Mouse (Mus musculus): ENCODE results near the gene Olfr744.
"Not testable (repeated sequence)": the region's sequence is repeated elsewhere in the genome, so short reads cannot be mapped to it uniquely, and the experiment has no call there.

Gene Olfr744

GRCm38 (mm10) chr14:50614579-50614978 is at the start of gene Olfr744:
Gene Olfr744, plus strand, starts transcription at chr14:50614879.
- DNase-seq (ENCODE audit: low spot score), result no peak

GRCm38 (mm10) chr14:50573056-50573455 is 41.6 kb upstream of the Olfr744 start:
- not testable (repeated sequence) for DNase-seq (ENCODE audit: low spot score)

GRCm38 (mm10) chr14:50639088-50639487 is 24.4 kb downstream of the Olfr744 start, which contains the start of gene Olfr745:
Gene Olfr745, plus strand, starts transcription at chr14:50639388.
- DNase-seq (ENCODE audit: low spot score), result no peak

GRCm38 (mm10) chr14:50646783-50647182 is 32.1 kb downstream of the Olfr744 start, which contains the start of gene Olfr746:
Gene Olfr746, plus strand, starts transcription at chr14:50647083.
- DNase-seq (ENCODE audit: low spot score), result no peak

All from layer of hippocampus, adult 9-10 months (tissue).